Mouse (Mus musculus): Measurements from ENCODE around the gene Slc30a4. TPM values are rescaled to one million over a fixed set of nuclear protein-coding genes. Genes with fewer than 3 reads are reported as not detected.
A peak's percentile ranks its signal among the peaks of the same experiment; 100 is the strongest.

Slc30a4 gene
- polyA plus RNA-seq (2015; fragmentation: Nextera tagmentation; extraction: Ambion mirVana): 5.8 and 6.5 TPM in 2 replicates

GRCm38 (mm10) chr2:122702181-122703036, at the start of gene Slc30a4:
TSS of gene Slc30a4 (minus strand) at chr2:122702663.
- whole genome bisulfite sequencing: under 1% methylated on average over 97 of the region's 111 CpGs
- Histone ChIP-seq H3K27me3 (ENCODE audit: control insufficient read depth, insufficient read depth, low read depth, low read length) (no peaks in the 10 kb centered on the region), H3K9me3 (replicated peaks; ENCODE audit: control insufficient read depth, low read length, poor library complexity, severe bottlenecking) (no peaks in the 10 kb centered on the region), H3K4me3 (ENCODE audit: low read depth, low read length) (peak within 1 kb of the TSS; percentile 82), H3K27ac (ENCODE audit: low read length) (peak within 1 kb of the TSS; percentile 81), H3K9ac (ENCODE audit: low read depth, low read length) (peak within 1 kb of the TSS; percentile 86), H3K4me2 (ENCODE audit: low read length) (peak within 1 kb of the TSS; percentile 77), H3K4me1 (ENCODE audit: control insufficient read depth, insufficient read depth, low read length) (peaks cover 21% of the 10 kb centered on the region), H3K36me3 (ENCODE audit: control insufficient read depth, insufficient read depth, low read length) (no peaks in the 10 kb centered on the region)
- ATAC-seq: peak; percentile 98

- H3K4me1 ChIP-seq (ENCODE audit: control insufficient read depth, insufficient read depth, low read length): no peaks in the 10 kb centered on the region
- H3K4me2 ChIP-seq (ENCODE audit: low read length): no peak overlapping the region
- H3K4me3 ChIP-seq (ENCODE audit: low read depth, low read length): no peak overlapping the region
- H3K36me3 ChIP-seq (ENCODE audit: control insufficient read depth, insufficient read depth, low read length): peaks cover 17% of the 10 kb centered on the region
- WGBS: 92% methylated on average over 9 of the region's 9 CpGs
- H3K27ac ChIP-seq (ENCODE audit: low read length): no peak overlapping the region
- no peak overlapping the region for H3K9ac ChIP-seq (ENCODE audit: low read depth, low read length)
- no peaks in the 10 kb centered on the region for H3K27me3 ChIP-seq (ENCODE audit: control insufficient read depth, insufficient read depth, low read depth, low read length)
- H3K9me3 ChIP-seq (replicated peaks; ENCODE audit: control insufficient read depth, low read length, poor library complexity, severe bottlenecking): no peaks in the 10 kb centered on the region
- no peak for ATAC-seq
Measured at GRCm38 (mm10) chr2:122746461-122746860, 44.0 kb upstream of the Slc30a4 start.

GRCm38 (mm10) chr2:122739023-122739422, 36.6 kb upstream of the Slc30a4 start:
- Histone ChIP-seq H3K27me3 (ENCODE audit: control insufficient read depth, insufficient read depth, low read depth, low read length) (peaks cover 11% of the 10 kb centered on the region), H3K27ac (ENCODE audit: low read length) (peak overlapping the region; percentile 93), H3K4me2 (ENCODE audit: low read length) (peak overlapping the region; percentile 69), H3K4me1 (ENCODE audit: control insufficient read depth, insufficient read depth, low read length) (peaks cover 21% of the 10 kb centered on the region), H3K9ac (ENCODE audit: low read depth, low read length) (peak overlapping the region; percentile 96), H3K36me3 (ENCODE audit: control insufficient read depth, insufficient read depth, low read length) (no peaks in the 10 kb centered on the region; the same call in 1 of the 2 replicates), H3K4me3 (ENCODE audit: low read depth, low read length) (peak overlapping the region; percentile 92), H3K9me3 (replicated peaks; ENCODE audit: control insufficient read depth, low read length, poor library complexity, severe bottlenecking) (no peaks in the 10 kb centered on the region)
- 34% methylated on average over 7 of the region's 7 CpGs for WGBS
- ATAC-seq: no peak

- Histone ChIP-seq H3K4me2 (ENCODE audit: low read length) (peak within 1 kb of the TSS; percentile 69), H3K9ac (ENCODE audit: low read depth, low read length) (peak within 1 kb of the TSS; percentile 96), H3K4me1 (ENCODE audit: control insufficient read depth, insufficient read depth, low read length) (peaks cover 21% of the 10 kb centered on the region), H3K9me3 (replicated peaks; ENCODE audit: control insufficient read depth, low read length, poor library complexity, severe bottlenecking) (no peaks in the 10 kb centered on the region), H3K4me3 (ENCODE audit: low read depth, low read length) (peak within 1 kb of the TSS; percentile 92), H3K27ac (ENCODE audit: low read length) (peak within 1 kb of the TSS; percentile 93), H3K27me3 (ENCODE audit: control insufficient read depth, insufficient read depth, low read depth, low read length) (peaks cover 11% of the 10 kb centered on the region), H3K36me3 (ENCODE audit: control insufficient read depth, insufficient read depth, low read length) (no peaks in the 10 kb centered on the region; the same call in 1 of the 2 replicates)
- peak; percentile 96 for ATAC-seq
- WGBS: 1% methylated on average over 47 of the region's 59 CpGs
Measured at GRCm38 (mm10) chr2:122737894-122738830, 35.7 kb upstream of the Slc30a4 start, which contains the start of gene Bloc1s6. TSS of gene Bloc1s6 (plus strand) at chr2:122738503.

GRCm38 (mm10) chr2:122731456-122731855, 29.0 kb upstream of the Slc30a4 start:
- Histone ChIP-seq H3K9me3 (replicated peaks; ENCODE audit: control insufficient read depth, low read length, poor library complexity, severe bottlenecking) (no peaks in the 10 kb centered on the region), H3K4me3 (ENCODE audit: low read depth, low read length) (no peak overlapping the region), H3K4me2 (ENCODE audit: low read length) (no peak overlapping the region), H3K27me3 (ENCODE audit: control insufficient read depth, insufficient read depth, low read depth, low read length) (peaks cover 11% of the 10 kb centered on the region), H3K4me1 (ENCODE audit: control insufficient read depth, insufficient read depth, low read length) (no peaks in the 10 kb centered on the region), H3K27ac (ENCODE audit: low read length) (no peak overlapping the region), H3K36me3 (ENCODE audit: control insufficient read depth, insufficient read depth, low read length) (no peaks in the 10 kb centered on the region), H3K9ac (ENCODE audit: low read depth, low read length) (no peak overlapping the region)
- ATAC-seq: no peak
- 61% methylated on average over 2 of the region's 2 CpGs for WGBS

- no peaks in the 10 kb centered on the region for H3K27me3 ChIP-seq (ENCODE audit: control insufficient read depth, insufficient read depth, low read depth, low read length)
- no peak overlapping the region for H3K4me2 ChIP-seq (ENCODE audit: low read length)
- no peaks in the 10 kb centered on the region for H3K36me3 ChIP-seq (ENCODE audit: control insufficient read depth, insufficient read depth, low read length)
- no peaks in the 10 kb centered on the region for H3K4me1 ChIP-seq (ENCODE audit: control insufficient read depth, insufficient read depth, low read length)
- ATAC-seq: no peak
- H3K9ac ChIP-seq (ENCODE audit: low read depth, low read length): no peak overlapping the region
- no peaks in the 10 kb centered on the region for H3K9me3 ChIP-seq (replicated peaks; ENCODE audit: control insufficient read depth, low read length, poor library complexity, severe bottlenecking)
- H3K27ac ChIP-seq (ENCODE audit: low read length): no peak overlapping the region
- no peak overlapping the region for H3K4me3 ChIP-seq (ENCODE audit: low read depth, low read length)
- 60% methylated on average over 10 of the region's 10 CpGs for WGBS
Measured at GRCm38 (mm10) chr2:122725604-122726003, 23.1 kb upstream of the Slc30a4 start.

GRCm38 (mm10) chr2:122720564-122720963, 18.1 kb upstream of the Slc30a4 start:
- WGBS: 81% methylated on average over 3 of the region's 3 CpGs
- Histone ChIP-seq H3K27me3 (ENCODE audit: control insufficient read depth, insufficient read depth, low read depth, low read length) (no peaks in the 10 kb centered on the region), H3K4me1 (ENCODE audit: control insufficient read depth, insufficient read depth, low read length) (no peaks in the 10 kb centered on the region), H3K9ac (ENCODE audit: low read depth, low read length) (no peak overlapping the region), H3K9me3 (replicated peaks; ENCODE audit: control insufficient read depth, low read length, poor library complexity, severe bottlenecking) (no peaks in the 10 kb centered on the region), H3K27ac (ENCODE audit: low read length) (no peak overlapping the region), H3K4me3 (ENCODE audit: low read depth, low read length) (no peak overlapping the region), H3K4me2 (ENCODE audit: low read length) (no peak overlapping the region), H3K36me3 (ENCODE audit: control insufficient read depth, insufficient read depth, low read length) (no peaks in the 10 kb centered on the region)
- no peak for ATAC-seq

- no peak for ATAC-seq
- 56% methylated on average over 1 of the region's 1 CpGs for WGBS
Measured at GRCm38 (mm10) chr2:122719232-122719631, 16.8 kb upstream of the Slc30a4 start.

More at GRCm38 (mm10) chr2:122719232-122719631, 16.8 kb upstream of the Slc30a4 start:
- H3K27ac ChIP-seq (ENCODE audit: low read length): no peak overlapping the region
- no peak overlapping the region for H3K4me3 ChIP-seq (ENCODE audit: low read depth, low read length)
- no peaks in the 10 kb centered on the region for H3K36me3 ChIP-seq (ENCODE audit: control insufficient read depth, insufficient read depth, low read length)
- H3K9me3 ChIP-seq (replicated peaks; ENCODE audit: control insufficient read depth, low read length, poor library complexity, severe bottlenecking): no peaks in the 10 kb centered on the region
- no peak overlapping the region for H3K9ac ChIP-seq (ENCODE audit: low read depth, low read length)
- H3K4me1 ChIP-seq (ENCODE audit: control insufficient read depth, insufficient read depth, low read length): no peaks in the 10 kb centered on the region
- no peaks in the 10 kb centered on the region for H3K27me3 ChIP-seq (ENCODE audit: control insufficient read depth, insufficient read depth, low read depth, low read length)
- H3K4me2 ChIP-seq (ENCODE audit: low read length): no peak overlapping the region
